Mouse (Mus musculus) lung, adult 2 months (tissue): ENCODE measurements at regions not wholly inside any gene's neighbourhood (a gene's known extent, or its start where the extent isn't known, plus 50 kb on each side); places are given as distances from the start of the nearest gene placed in this dataset.

Source experiments
- CTCF ChIP-seq: fragments of 200-500 bp; IDR thresholded peaks from 2 replicates; pipeline ENCODE4 v1.5.1; 2011; ENCODE audit warnings: mild to moderate bottlenecking, low read length, control low read depth; ENCODE audit not compliant: insufficient read depth
- POLR2A ChIP-seq: fragments of 200-500 bp; IDR thresholded peaks from 2 replicates; pipeline ENCODE4 v1.6.1; 2011; ENCODE audit warnings: low read depth, mild to moderate bottlenecking, control low read depth, low read length, borderline replicate concordance; ENCODE audit errors: extremely low read depth

DNA sequence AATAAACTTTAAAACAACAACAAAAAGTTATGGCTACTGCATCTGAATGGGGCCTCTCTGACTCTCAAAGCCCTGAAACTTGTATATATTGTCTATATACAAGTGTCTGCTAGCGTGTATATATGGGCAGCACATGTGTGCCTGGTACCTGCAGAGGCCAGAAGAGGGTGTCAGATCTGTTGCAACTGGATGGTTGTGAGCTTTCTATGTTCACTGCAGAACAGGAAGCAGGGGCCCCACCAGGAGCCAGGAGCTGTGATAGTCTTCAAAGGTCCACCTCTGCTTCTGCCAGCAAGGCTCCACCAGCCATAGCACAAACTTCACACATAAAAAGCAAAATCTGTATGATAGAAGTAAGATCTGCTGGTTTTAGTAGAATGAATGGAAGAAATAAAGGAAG, 297.1 kb upstream of the Rnaseh2b start:
- no peak for TF ChIP-seq POLR2A
- TF ChIP-seq CTCF, result no peak
